Mouse (Mus musculus): ENCODE measurements around the gene Psmd9.

The Psmd9 gene

GRCm38 (mm10) chr5:123136361-123137043 is 32.7 kb upstream of the Psmd9 start:
- in situ Hi-C loops (cut with MboI, MseI) = loop anchor here (10.0 kb wide), 1 partner anchor 978 kb away; the partner anchor contains the start of genes Arl6ip4 and Ogfod2

- in situ Hi-C loops (cut with MboI, MseI) = loop anchor here (10.0 kb wide), 1 partner anchor 978 kb away; the partner anchor contains the start of genes Arl6ip4 and Ogfod2
Observed at GRCm38 (mm10) chr5:123137044-123137909, 31.9 kb upstream of the Psmd9 start.

- in situ Hi-C loops (cut with MboI, MseI) = loop anchor here (10.0 kb wide), 1 partner anchor 977 kb away; the partner anchor contains the start of genes Arl6ip4 and Ogfod2
Observed at GRCm38 (mm10) chr5:123137910-123138229, 31.3 kb upstream of the Psmd9 start.

GRCm38 (mm10) chr5:123138230-123138911 is 30.8 kb upstream of the Psmd9 start:
- in situ Hi-C loops (cut with MboI, MseI) = loop anchor here (10.0 kb wide), 1 partner anchor 976 kb away; the partner anchor contains the start of genes Arl6ip4 and Ogfod2

- in situ Hi-C loops (cut with MboI, MseI) = loop anchor here (10.0 kb wide), 1 partner anchor 976 kb away; the partner anchor contains the start of genes Arl6ip4 and Ogfod2
Observed at GRCm38 (mm10) chr5:123138953-123139721, 30.1 kb upstream of the Psmd9 start.

- in situ Hi-C loops (cut with MboI, MseI) = loop anchor here (10.0 kb wide), 1 partner anchor 975 kb away; the partner anchor contains the start of genes Arl6ip4 and Ogfod2
Observed at GRCm38 (mm10) chr5:123139722-123140627, 29.2 kb upstream of the Psmd9 start.

- in situ Hi-C loops (cut with MboI, MseI) = no loop called here
Observed at GRCm38 (mm10) chr5:123140694-123141554, 28.3 kb upstream of the Psmd9 start.

- in situ Hi-C loops (cut with MboI, MseI) = no loop called here
Observed at GRCm38 (mm10) chr5:123141555-123142160, 27.6 kb upstream of the Psmd9 start.

GRCm38 (mm10) chr5:123142161-123143157 is 26.8 kb upstream of the Psmd9 start, which contains the start of gene Setd1b:
Gene Setd1b, plus strand, starts transcription at chr5:123142193.
- in situ Hi-C loops (cut with MboI, MseI) = no loop called here

GRCm38 (mm10) chr5:123143251-123143970 is 25.8 kb upstream of the Psmd9 start:
- in situ Hi-C loops (cut with MboI, MseI) = no loop called here

- in situ Hi-C loops (cut with MboI, MseI) = no loop called here
Observed at GRCm38 (mm10) chr5:123143971-123144745, 25.1 kb upstream of the Psmd9 start.

GRCm38 (mm10) chr5:123144746-123145590 is 24.2 kb upstream of the Psmd9 start:
- in situ Hi-C loops (cut with MboI, MseI) = no loop called here

- in situ Hi-C loops (cut with MboI, MseI) = no loop called here
Observed at GRCm38 (mm10) chr5:123146357-123146756, 22.9 kb upstream of the Psmd9 start.

- in situ Hi-C loops (cut with MboI, MseI) = no loop called here
Observed at GRCm38 (mm10) chr5:123147569-123147968, 21.6 kb upstream of the Psmd9 start.

Data from regulatory T cell (primary cell).